Mouse (Mus musculus) retina, adult 2 months (tissue): ENCODE measurements around the gene Kdelr2.

ENCODE experiments used
- DNase-seq: peaks from one replicate; pipeline ENCODE4 v3.0.0-alpha.2; 2012; ENCODE audit warnings: low read depth, low spot score

Gene Kdelr2

DNA sequence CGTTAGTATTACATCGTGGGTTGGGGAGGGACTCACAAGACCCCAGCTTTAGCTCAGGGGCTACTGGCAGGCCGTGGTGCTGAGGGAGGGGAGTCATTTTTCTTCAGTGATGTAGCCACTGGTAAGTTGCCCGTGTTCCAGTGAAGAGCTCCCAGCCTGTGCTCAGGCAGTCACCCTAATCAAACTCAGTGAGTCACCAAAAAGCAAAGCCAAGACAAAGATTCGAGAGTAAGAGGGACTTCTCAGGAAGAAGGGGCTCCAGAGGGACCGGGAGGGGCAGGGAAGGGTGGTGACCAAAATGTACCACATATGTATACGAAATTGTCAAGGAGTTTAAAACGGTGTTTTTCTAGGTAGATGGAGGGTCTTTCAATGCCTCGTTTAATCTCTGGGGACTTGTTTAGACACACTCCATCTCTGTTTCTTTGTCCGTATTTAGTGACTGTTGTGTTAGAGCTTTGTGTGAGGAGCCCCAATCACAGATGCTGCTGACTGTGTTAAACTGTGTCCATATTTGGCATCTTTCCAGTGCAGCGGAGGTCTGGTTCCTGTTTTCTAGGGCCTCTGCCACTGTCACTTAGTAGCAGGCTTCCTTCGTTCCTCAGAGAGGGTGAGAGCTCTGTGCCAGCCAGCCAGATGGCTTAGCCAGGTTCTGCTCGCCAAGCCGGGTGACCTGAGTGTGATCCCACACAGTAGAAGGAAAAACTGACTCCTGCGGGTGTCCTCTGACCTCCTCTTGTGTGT is 67.0 kb downstream of the Kdelr2 start:
- no peak for DNase-seq

GRCm38 (mm10) chr5:143471165-143471546 is 67.5 kb downstream of the Kdelr2 start:
- no peak for DNase-seq
